Mouse (Mus musculus) kidney, postnatal 36 days (tissue): Measurements from ENCODE around the gene Fchsd2.

Source experiments
- DNase-seq, 2 experiments: peaks; one replicate each; pipeline ENCODE4 v3.0.0; 2021 to 2022; ENCODE audit warnings: mixed read lengths in 2 of 2

The Fchsd2 gene

GRCm38 (mm10) chr7:101092618-101093017 lies at the start of gene Fchsd2:
Gene Fchsd2, plus strand, starts transcription at chr7:101092863.
- no peak for DNase-seq

GRCm38 (mm10) chr7:101043846-101044541 lies 48.7 kb upstream of the Fchsd2 start:
- DNase-seq = no peak

GRCm38 (mm10) chr7:101048247-101048646 lies 44.4 kb upstream of the Fchsd2 start:
- DNase-seq = no peak

GRCm38 (mm10) chr7:101049326-101050087 lies 43.2 kb upstream of the Fchsd2 start:
- no peak for DNase-seq

- DNase-seq = no peak
Observed at GRCm38 (mm10) chr7:101050724-101051550, 41.7 kb upstream of the Fchsd2 start.

- DNase-seq = peak; percentile 56 to 70
Observed at GRCm38 (mm10) chr7:101051551-101052221, 41.0 kb upstream of the Fchsd2 start.

- DNase-seq = no peak
Observed at GRCm38 (mm10) chr7:101053136-101053535, 39.5 kb upstream of the Fchsd2 start.

- DNase-seq = no peak
Observed at GRCm38 (mm10) chr7:101057309-101057708, 35.4 kb upstream of the Fchsd2 start.

GRCm38 (mm10) chr7:101059188-101059587 lies 33.5 kb upstream of the Fchsd2 start:
- no peak for DNase-seq

- DNase-seq = no peak
Observed at GRCm38 (mm10) chr7:101060476-101060875, 32.2 kb upstream of the Fchsd2 start.

GRCm38 (mm10) chr7:101061381-101061780 lies 31.3 kb upstream of the Fchsd2 start:
- peak; percentile 81 to 94 for DNase-seq

GRCm38 (mm10) chr7:101062246-101062645 lies 30.4 kb upstream of the Fchsd2 start:
- no peak for DNase-seq

GRCm38 (mm10) chr7:101063523-101063922 lies 29.1 kb upstream of the Fchsd2 start:
- DNase-seq = no peak

- DNase-seq = peak in 1 of 2 experiments; percentile 52
Observed at GRCm38 (mm10) chr7:101064697-101065688, 27.7 kb upstream of the Fchsd2 start.

GRCm38 (mm10) chr7:101066009-101066408 lies 26.7 kb upstream of the Fchsd2 start:
- DNase-seq = peak in 1 of 2 experiments; percentile 47

GRCm38 (mm10) chr7:101066650-101067346 lies 25.9 kb upstream of the Fchsd2 start:
- peak; percentile 43 to 45 for DNase-seq

GRCm38 (mm10) chr7:101067521-101067920 lies 25.1 kb upstream of the Fchsd2 start:
- DNase-seq = peak; percentile 39 to 47

GRCm38 (mm10) chr7:101069271-101069670 lies 23.4 kb upstream of the Fchsd2 start:
- no peak for DNase-seq

GRCm38 (mm10) chr7:101070406-101070805 lies 22.3 kb upstream of the Fchsd2 start:
- DNase-seq = no peak

GRCm38 (mm10) chr7:101071020-101071419 lies 21.6 kb upstream of the Fchsd2 start:
- no peak for DNase-seq
